Mouse (Mus musculus) erythroblast, embryonic 14.5 days (primary cell): ENCODE data around the gene Ccn6. TPM values are rescaled to one million over a fixed set of nuclear protein-coding genes. Genes with fewer than 3 reads are reported as not detected.

Experiments
- H3K27me3 ChIP-seq: 2 replicates; pipeline ENCODE4 v1.6.1; 2012; ENCODE audit warnings: inconsistent platforms; ENCODE audit not compliant: control insufficient read depth
- H3K36me3 ChIP-seq: 2 replicates; pipeline ENCODE4 v1.6.1; 2012; ENCODE audit warnings: mild to moderate bottlenecking, inconsistent platforms; ENCODE audit not compliant: control insufficient read depth
- H3K4me1 ChIP-seq: 2 replicates; pipeline ENCODE4 v1.6.1; 2012; ENCODE audit warnings: inconsistent platforms; ENCODE audit not compliant: control insufficient read depth
- H3K4me3 ChIP-seq: replicated peaks from 2 replicates; pipeline ENCODE3; 2012; ENCODE audit warnings: moderate library complexity, mild to moderate bottlenecking, inconsistent platforms
- H3K9me3 ChIP-seq: 2 replicates; pipeline ENCODE4 v1.6.1; 2012; ENCODE audit warnings: low read length, inconsistent platforms, mixed read lengths; ENCODE audit not compliant: control insufficient read depth
- GATA1 ChIP-seq: IDR thresholded peaks from 2 replicates; pipeline ENCODE4 v1.6.1; 2012; ENCODE audit warnings: low read length, inconsistent platforms, mixed read lengths
- TAL1 ChIP-seq: IDR thresholded peaks from 3 replicates; pipeline ENCODE4 v1.6.1; 2012; ENCODE audit warnings: low read length, inconsistent platforms, mixed read lengths
- polyA plus RNA-seq: library from polyadenylated mRNA; stranded (reverse); fragments of >175 nt; gene quantifications from 2 replicates; pipeline ENCODE4 v1.2.3, GENCODE M21; 2012

Gene Ccn6
- polyA plus RNA-seq, 1 experiment: not detected

DNA sequence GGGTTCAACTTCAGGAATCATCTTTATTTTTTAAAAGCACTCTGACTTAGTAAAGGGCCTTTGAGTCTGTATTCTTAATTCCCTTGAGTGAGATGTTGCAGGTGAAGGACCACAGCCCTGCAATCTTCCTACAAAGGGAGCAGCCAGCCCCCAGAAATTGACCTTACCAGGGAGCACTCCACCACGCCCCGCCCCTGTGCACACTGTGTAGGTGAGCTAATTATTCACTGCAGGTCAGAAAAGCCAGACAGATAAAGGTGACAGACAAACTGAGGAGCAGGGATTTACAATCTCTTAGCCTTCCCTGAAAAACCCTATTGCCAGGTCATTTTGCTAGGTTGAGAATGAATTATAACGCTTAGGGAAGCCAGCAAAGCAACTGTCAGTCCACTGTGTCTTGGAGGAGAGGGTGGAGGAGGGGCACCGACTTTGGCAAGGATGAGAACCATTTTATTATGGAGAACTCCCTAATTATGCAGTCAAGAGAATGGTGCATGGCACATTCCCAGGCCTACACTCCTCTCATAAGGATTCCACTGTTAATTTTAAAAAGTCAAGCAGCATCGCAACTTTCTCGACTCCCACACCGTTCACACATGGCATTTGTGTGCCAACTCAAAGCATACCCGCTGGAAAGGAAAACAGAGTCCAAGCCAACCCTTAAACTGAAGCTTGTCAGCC lies 21.4 kb upstream of the Ccn6 start:
- TF ChIP-seq GATA1: no peak
- no peak for TF ChIP-seq TAL1
- Histone ChIP-seq H3K36me3 (no peaks in the 10 kb centered on the region), H3K4me1 (no peaks in the 10 kb centered on the region), H3K4me3 (no peak overlapping the region), H3K27me3 (no peaks in the 10 kb centered on the region), H3K9me3 (no peaks in the 10 kb centered on the region)

DNA sequence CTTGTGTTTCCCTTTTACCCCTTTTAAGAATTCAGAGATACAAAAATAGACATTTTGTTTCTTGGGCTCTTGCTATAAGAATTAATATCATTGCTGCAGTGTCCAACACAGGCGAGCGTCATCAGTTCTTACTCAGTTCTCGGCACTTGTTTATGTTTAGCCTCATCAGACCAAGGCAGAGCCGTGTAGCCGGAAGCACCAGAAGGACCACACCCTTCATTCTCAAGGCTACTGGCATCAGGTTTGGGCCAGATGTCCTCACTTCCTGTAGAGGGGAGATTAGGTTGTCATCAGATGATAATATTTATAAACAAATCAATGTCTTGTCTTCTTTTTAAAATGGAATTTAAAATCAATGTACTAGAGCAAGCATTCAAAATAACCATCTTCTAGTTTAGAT lies 13.4 kb upstream of the Ccn6 start:
- Histone ChIP-seq H3K4me1 (peaks cover 1% of the 10 kb centered on the region), H3K27me3 (no peaks in the 10 kb centered on the region), H3K9me3 (no peaks in the 10 kb centered on the region), H3K4me3 (no peak overlapping the region), H3K36me3 (no peaks in the 10 kb centered on the region)
- TF ChIP-seq TAL1 (no peak), GATA1 (no peak)

DNA sequence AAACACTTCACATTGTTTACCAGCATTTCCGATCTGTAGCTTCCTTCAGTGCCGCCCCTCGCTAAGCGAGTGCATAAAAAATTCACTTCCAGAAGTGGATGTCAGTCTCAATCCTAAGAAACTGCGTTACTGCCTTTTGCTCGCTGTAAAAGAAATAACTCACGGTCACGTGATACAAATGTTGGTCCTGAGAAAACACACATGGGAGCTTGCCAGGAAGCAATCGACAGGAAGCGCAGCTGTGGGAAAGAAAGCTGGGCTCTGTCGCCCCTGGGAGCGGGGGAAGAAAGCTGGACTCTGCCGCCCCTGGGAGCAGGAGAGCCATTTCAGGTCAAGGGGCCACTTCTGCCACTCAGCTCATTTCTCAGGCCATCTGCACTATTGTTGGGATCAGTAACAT lies 9.5 kb upstream of the Ccn6 start:
- Histone ChIP-seq H3K9me3 (no peaks in the 10 kb centered on the region), H3K4me1 (peaks cover 14% of the 10 kb centered on the region), H3K36me3 (no peaks in the 10 kb centered on the region), H3K27me3 (peaks cover 6% of the 10 kb centered on the region), H3K4me3 (no peak overlapping the region)
- TF ChIP-seq TAL1 (no peak), GATA1 (no peak)

DNA sequence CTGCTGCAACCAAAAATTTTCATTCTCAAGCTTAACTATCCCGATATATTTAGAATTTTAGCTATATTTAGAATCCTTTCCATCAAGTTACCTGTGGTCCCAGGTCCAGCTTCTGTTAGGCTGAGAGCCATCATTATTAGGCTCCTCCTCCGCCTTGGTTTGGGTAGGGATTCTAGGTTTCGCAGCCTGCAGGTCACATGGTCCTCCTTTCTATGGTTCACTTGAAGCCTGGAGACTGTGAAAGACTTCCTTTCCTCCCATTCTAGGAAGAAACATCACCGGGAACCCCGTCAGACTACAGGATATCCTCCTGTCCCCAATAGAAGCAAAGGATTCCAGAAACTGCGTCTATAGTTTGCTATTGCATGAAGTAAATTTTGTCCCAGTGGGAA lies 8.9 kb upstream of the Ccn6 start:
- TF ChIP-seq TAL1 (no peak), GATA1 (no peak)
- H3K27me3 ChIP-seq: peaks cover 7% of the 10 kb centered on the region
- peaks cover 14% of the 10 kb centered on the region for H3K4me1 ChIP-seq
- no peaks in the 10 kb centered on the region for H3K9me3 ChIP-seq
- no peaks in the 10 kb centered on the region for H3K36me3 ChIP-seq
- no peak overlapping the region for H3K4me3 ChIP-seq

DNA sequence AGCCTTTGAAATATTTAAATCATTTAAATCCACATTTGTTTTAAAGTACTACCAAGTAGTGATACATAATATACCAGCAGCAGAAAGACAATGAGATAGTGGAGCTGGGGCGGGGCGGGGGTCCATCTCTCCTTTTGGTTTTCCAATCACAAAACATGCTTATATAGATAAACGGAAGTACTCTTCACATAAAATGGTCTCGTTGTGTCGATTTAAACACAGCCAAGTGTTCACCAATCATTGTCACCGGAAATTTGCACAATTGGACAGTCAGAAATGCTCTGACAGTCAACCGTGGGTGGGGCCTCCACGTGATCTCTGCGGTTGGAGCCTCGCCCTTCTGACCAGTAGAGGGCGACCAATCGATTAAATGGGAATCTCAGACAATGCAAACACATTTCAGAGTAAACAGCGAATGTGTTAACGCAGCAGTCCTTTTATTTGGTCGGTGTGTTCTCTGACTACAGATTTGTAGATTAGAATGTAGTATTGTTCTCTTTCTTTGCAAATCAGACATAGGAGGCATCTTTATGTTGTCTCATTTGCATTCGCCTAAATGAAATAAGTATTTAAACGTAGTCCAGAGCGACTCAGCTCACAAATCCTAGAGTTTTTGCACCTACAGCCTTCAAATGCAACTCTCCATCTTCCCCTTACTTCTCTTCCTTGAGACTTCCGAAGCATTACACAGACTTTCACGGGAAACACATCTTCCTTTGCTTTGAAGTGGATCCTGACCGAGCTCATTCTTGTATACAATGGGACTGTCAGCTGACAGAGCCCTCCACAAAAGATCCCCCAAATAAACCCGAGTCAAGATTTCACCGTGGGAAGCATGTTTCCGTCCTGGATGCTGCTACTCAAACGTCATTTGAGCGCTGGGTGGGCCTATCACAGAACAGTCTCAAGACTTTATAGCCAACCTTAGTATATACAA lies 8.3 kb upstream of the Ccn6 start:
- peak overlapping the region; percentile 55 for H3K4me3 ChIP-seq
- peaks cover 14% of the 10 kb centered on the region for H3K4me1 ChIP-seq
- no peaks in the 10 kb centered on the region for H3K9me3 ChIP-seq
- peaks cover 11% of the 10 kb centered on the region for H3K27me3 ChIP-seq
- TF ChIP-seq GATA1: no peak
- no peak for TF ChIP-seq TAL1
- H3K36me3 ChIP-seq: no peaks in the 10 kb centered on the region

DNA sequence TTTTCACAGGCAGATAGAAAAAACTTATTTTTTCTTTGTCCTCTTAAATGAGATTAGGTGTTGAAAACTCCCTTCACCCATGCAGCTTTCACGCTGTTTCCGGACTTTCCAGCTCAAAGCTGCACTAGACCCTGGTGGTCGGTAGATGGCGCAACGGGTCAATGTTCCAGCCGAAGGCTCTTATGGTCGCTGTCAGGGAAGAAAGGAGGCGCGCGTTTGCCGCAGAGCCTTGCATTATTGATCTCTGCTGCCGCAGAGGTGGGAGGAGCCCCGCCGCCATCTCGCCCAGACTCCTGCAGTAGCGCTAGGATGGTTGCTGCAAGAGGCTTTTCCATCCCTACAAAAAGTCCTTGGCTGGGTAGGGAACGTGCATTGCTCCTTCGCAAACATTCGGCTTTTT lies 7.5 kb upstream of the Ccn6 start:
- Histone ChIP-seq H3K9me3 (no peaks in the 10 kb centered on the region), H3K36me3 (no peaks in the 10 kb centered on the region), H3K4me1 (peaks cover 14% of the 10 kb centered on the region), H3K4me3 (peak overlapping the region; percentile 55), H3K27me3 (peaks cover 18% of the 10 kb centered on the region)
- TF ChIP-seq TAL1 (no peak), GATA1 (no peak)

DNA sequence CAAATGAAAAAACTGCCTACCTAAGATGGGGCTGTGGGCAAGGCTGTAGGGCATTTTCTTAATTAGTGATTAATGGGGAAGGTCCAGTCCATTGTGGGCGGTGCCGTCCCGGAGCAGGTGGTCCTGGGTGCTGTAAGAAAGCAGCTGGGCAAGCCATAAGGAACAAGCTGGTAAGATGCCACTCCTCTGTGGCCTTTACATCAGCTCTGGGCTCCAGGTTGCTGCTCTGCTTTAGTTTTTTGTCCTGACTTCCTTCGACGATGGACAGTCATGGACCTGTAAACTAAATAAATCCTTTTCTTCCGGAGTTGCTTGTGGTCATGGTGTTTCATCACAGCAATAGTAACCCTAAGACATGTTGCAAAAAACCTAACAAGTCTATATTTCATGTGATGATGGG lies 7.1 kb upstream of the Ccn6 start:
- Histone ChIP-seq H3K4me1 (peaks cover 14% of the 10 kb centered on the region), H3K36me3 (no peaks in the 10 kb centered on the region), H3K9me3 (no peaks in the 10 kb centered on the region), H3K4me3 (no peak overlapping the region), H3K27me3 (peaks cover 21% of the 10 kb centered on the region)
- no peak for TF ChIP-seq GATA1
- TF ChIP-seq TAL1: no peak

DNA sequence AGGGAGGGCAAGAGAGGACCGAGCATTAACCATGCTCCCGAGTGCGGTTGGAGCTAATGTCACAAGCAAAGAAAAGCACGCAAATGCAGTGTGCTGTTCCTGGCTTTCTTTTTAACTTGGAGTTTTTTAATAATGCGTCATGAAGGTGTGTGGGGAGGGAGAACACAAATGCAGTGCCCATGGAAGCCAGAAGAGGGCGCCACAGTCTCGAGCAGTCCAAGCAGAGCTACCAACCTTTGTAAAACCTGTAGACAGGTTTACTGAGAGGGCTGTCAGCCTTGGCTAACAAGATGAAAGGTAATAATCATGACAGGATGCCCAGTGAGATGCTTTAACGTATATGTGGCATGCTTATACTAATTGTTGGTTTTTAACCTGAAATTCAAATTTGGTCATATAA lies 6.6 kb upstream of the Ccn6 start:
- no peaks in the 10 kb centered on the region for H3K9me3 ChIP-seq
- TF ChIP-seq TAL1 (no peak), GATA1 (no peak)
- peaks cover 14% of the 10 kb centered on the region for H3K4me1 ChIP-seq
- no peaks in the 10 kb centered on the region for H3K36me3 ChIP-seq
- no peak overlapping the region for H3K4me3 ChIP-seq
- peaks cover 24% of the 10 kb centered on the region for H3K27me3 ChIP-seq

DNA sequence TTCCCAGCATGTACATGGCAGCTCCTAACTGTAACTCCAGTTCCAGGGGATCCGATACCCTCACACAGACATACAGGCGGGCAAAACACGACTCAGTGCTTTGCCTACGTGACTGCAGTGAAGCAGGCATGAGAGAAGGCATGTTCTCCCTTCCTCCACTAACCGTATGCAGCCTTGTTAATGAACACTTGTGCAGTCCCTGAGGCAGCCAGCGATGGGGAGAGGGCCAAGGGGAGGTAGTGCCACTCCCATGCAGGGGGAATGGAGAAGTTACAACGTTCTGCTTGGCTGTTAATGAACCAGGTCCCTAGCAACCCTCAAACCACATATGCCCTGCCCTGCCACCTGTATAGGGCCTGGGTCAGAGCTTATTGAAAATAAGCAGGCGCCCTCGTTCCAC lies 6.0 kb upstream of the Ccn6 start:
- Histone ChIP-seq H3K27me3 (peaks cover 28% of the 10 kb centered on the region), H3K4me1 (peaks cover 14% of the 10 kb centered on the region), H3K9me3 (no peaks in the 10 kb centered on the region), H3K4me3 (no peak overlapping the region), H3K36me3 (no peaks in the 10 kb centered on the region)
- no peak for TF ChIP-seq GATA1
- TF ChIP-seq TAL1: no peak

DNA sequence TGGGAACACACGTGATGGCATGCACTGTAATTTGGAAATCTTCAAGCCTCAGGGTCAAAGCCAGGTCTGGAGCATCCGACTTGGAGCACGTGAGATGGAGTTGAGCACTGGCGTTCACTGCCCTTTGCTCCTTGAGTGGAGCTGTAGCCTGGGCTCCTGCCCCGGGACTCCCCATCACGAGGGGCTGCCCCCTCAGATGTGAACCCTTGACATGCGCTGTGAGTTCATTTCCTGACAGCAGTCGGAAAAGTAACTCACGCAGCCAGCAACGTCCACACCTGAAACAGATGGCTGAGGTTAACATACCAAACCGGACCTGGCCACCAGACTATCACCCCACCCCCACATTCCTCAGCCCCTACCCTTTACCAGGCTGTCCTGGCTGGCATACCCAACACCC lies 4.0 kb upstream of the Ccn6 start:
- H3K27me3 ChIP-seq: peaks cover 29% of the 10 kb centered on the region
- H3K9me3 ChIP-seq: no peaks in the 10 kb centered on the region
- H3K4me1 ChIP-seq: peaks cover 14% of the 10 kb centered on the region
- no peak overlapping the region for H3K4me3 ChIP-seq
- TF ChIP-seq GATA1: no peak
- no peak for TF ChIP-seq TAL1
- H3K36me3 ChIP-seq: no peaks in the 10 kb centered on the region
